Mouse (Mus musculus): ENCODE measurements at regions not wholly inside any gene's neighbourhood (a gene's known extent, or its start where the extent isn't known, plus 50 kb on each side); places are given as distances from the start of the nearest gene placed in this dataset.

DNA sequence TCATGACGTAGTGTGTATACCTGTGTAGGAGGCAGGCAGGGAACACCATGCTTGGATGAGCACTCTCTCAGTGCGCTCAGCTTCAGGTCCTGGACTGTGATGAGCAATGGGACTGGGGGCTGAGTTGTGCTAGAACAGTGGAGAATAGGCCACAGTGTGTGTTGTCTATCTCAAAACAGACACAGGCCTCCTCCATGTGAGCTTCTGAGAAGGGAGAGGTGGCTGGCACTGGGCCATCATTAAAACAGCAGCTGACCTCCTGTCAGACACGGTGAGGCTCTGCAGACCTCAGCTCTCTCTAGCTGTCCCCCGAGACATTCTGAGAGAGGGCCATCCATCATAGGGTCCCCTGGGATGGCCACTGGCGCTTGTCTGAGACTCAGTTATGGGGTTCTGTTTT is 119.0 kb upstream of the Cxcr4 start:
- TF ChIP-seq POLR2A (IDR thresholded peaks at IDR 0.05; ENCODE audit: extremely low read depth, insufficient read depth, low read length) = no peak
- TF ChIP-seq CTCF (IDR thresholded peaks at IDR 0.05; ENCODE audit: low read depth, low read length) = no peak

All from liver, adult 2 months (tissue).